Mouse (Mus musculus): ENCODE data around the gene Cttn. TPM values are rescaled to one million over a fixed set of nuclear protein-coding genes. Genes with fewer than 3 reads are reported as not detected.

The Cttn gene
- polyA plus RNA-seq, 1 experiment from 2014 or later: 194 TPM

GRCm38 (mm10) chr7:144444788-144445187 lies 26.0 kb downstream of the Cttn start:
- Histone ChIP-seq H3K4me1 (replicated peaks) (no peaks in the 10 kb centered on the region), H3K4me2 (replicated peaks) (no peak overlapping the region), H3K27ac (no peak overlapping the region), H3K9ac (replicated peaks) (no peak overlapping the region), H3K9me3 (no peaks in the 10 kb centered on the region), H3K36me3 (peaks cover 98% of the 10 kb centered on the region), H3K4me3 (replicated peaks) (no peak overlapping the region), H3K27me3 (no peaks in the 10 kb centered on the region)
- ATAC-seq: no peak
- WGBS: 96% methylated on average over 7 of the region's 7 CpGs

GRCm38 (mm10) chr7:144441976-144442375 lies 28.8 kb downstream of the Cttn start:
- WGBS: 97% methylated on average over 4 of the region's 4 CpGs
- H3K27me3 ChIP-seq: no peaks in the 10 kb centered on the region
- no peak overlapping the region for H3K4me2 ChIP-seq (replicated peaks)
- no peak overlapping the region for H3K9ac ChIP-seq (replicated peaks)
- no peak overlapping the region for H3K4me3 ChIP-seq (replicated peaks)
- peaks cover 98% of the 10 kb centered on the region for H3K36me3 ChIP-seq
- H3K4me1 ChIP-seq (replicated peaks): no peaks in the 10 kb centered on the region
- H3K27ac ChIP-seq: no peak overlapping the region
- no peak for ATAC-seq
- no peaks in the 10 kb centered on the region for H3K9me3 ChIP-seq

- WGBS: 94% methylated on average over 11 of the region's 11 CpGs
- H3K4me1 ChIP-seq (replicated peaks): no peaks in the 10 kb centered on the region
Measured at GRCm38 (mm10) chr7:144441466-144441865, 29.3 kb downstream of the Cttn start.

GRCm38 (mm10) chr7:144438811-144439210 lies 32.0 kb downstream of the Cttn start:
- WGBS: 98% methylated on average over 7 of the region's 7 CpGs
- Histone ChIP-seq H3K4me2 (replicated peaks) (no peak overlapping the region), H3K9ac (replicated peaks) (no peak overlapping the region), H3K27ac (no peak overlapping the region), H3K36me3 (peaks cover 84% of the 10 kb centered on the region), H3K27me3 (no peaks in the 10 kb centered on the region), H3K4me3 (replicated peaks) (no peak overlapping the region), H3K9me3 (no peaks in the 10 kb centered on the region), H3K4me1 (replicated peaks) (no peaks in the 10 kb centered on the region)
- no peak for ATAC-seq

More at GRCm38 (mm10) chr7:144441466-144441865, 29.3 kb downstream of the Cttn start:
- no peak overlapping the region for H3K9ac ChIP-seq (replicated peaks)
- peaks cover 98% of the 10 kb centered on the region for H3K36me3 ChIP-seq
- no peaks in the 10 kb centered on the region for H3K27me3 ChIP-seq
- H3K4me3 ChIP-seq (replicated peaks): no peak overlapping the region
- no peak overlapping the region for H3K4me2 ChIP-seq (replicated peaks)
- H3K9me3 ChIP-seq: no peaks in the 10 kb centered on the region
- no peak overlapping the region for H3K27ac ChIP-seq
- ATAC-seq: no peak

DNA sequence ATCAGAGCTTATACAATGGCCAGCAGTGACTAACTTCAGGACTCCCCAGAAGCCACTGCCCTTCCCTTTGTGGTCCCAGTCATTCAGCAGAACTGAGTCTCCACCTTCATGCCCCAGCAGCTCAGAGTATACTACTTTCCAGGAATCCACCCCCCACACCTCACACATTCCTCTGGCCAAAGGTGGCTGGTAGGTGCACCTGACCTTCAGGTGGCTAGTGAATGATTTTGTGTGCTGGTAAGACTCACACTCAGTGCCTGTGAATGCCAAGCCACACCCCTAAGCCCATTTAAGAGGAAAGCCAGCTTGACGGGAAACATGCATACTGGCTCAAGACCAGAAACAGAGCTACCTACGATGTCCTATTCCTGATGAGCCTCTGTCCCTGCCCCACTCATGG lies 37.9 kb downstream of the Cttn start:
- H3K4me1 ChIP-seq (replicated peaks): no peaks in the 10 kb centered on the region
- H3K36me3 ChIP-seq: peaks cover 31% of the 10 kb centered on the region
- H3K27me3 ChIP-seq: no peaks in the 10 kb centered on the region
- ATAC-seq: no peak
- no peak overlapping the region for H3K9ac ChIP-seq (replicated peaks)
- WGBS: 81% methylated on average over 2 of the region's 2 CpGs
- no peak overlapping the region for H3K4me3 ChIP-seq (replicated peaks)
- no peak overlapping the region for H3K4me2 ChIP-seq (replicated peaks)
- no peaks in the 10 kb centered on the region for H3K9me3 ChIP-seq
- no peak overlapping the region for H3K27ac ChIP-seq

- peaks cover 5% of the 10 kb centered on the region; the same call in 1 of the 2 replicates for H3K4me1 ChIP-seq (replicated peaks)
- H3K9ac ChIP-seq (replicated peaks): no peak overlapping the region
- H3K4me3 ChIP-seq (replicated peaks): no peak overlapping the region
- no peaks in the 10 kb centered on the region for H3K9me3 ChIP-seq
- 81% methylated on average over 3 of the region's 3 CpGs for WGBS
- H3K27ac ChIP-seq: no peak overlapping the region
- no peak overlapping the region for H3K4me2 ChIP-seq (replicated peaks)
- H3K36me3 ChIP-seq: no peaks in the 10 kb centered on the region
- H3K27me3 ChIP-seq: no peaks in the 10 kb centered on the region
- no peak for ATAC-seq
Measured at GRCm38 (mm10) chr7:144427460-144427859, 43.3 kb downstream of the Cttn start.

DNA sequence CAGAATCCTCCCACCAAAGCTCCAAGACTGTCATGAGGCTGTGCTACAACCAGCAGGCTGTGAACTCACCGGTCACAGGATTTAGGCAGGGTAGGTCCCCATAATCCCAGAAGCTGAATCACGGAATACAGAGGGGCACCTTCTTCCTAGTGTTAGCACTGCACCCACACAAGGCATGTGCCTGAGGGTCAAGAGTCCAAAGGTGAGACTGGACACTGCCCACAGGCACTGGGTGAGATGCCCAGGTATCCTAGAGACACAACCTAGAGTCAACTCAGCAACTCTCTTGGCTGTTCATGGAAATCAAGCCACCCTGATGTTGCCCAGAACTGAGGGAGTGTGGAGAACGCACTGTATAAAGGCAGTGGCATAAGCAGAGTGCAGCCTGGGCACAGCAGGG lies 44.2 kb downstream of the Cttn start:
- H3K9me3 ChIP-seq: no peaks in the 10 kb centered on the region
- peak; percentile 35 for ATAC-seq
- WGBS: 76% methylated on average over 3 of the region's 3 CpGs
- H3K4me3 ChIP-seq (replicated peaks): no peak overlapping the region
- H3K27me3 ChIP-seq: no peaks in the 10 kb centered on the region
- H3K36me3 ChIP-seq: no peaks in the 10 kb centered on the region
- peaks cover 5% of the 10 kb centered on the region; the same call in 1 of the 2 replicates for H3K4me1 ChIP-seq (replicated peaks)
- no peak overlapping the region for H3K4me2 ChIP-seq (replicated peaks)
- H3K9ac ChIP-seq (replicated peaks): no peak overlapping the region
- no peak overlapping the region for H3K27ac ChIP-seq

GRCm38 (mm10) chr7:144425953-144426352 lies 44.9 kb downstream of the Cttn start:
- Histone ChIP-seq H3K4me1 (replicated peaks) (peaks cover 5% of the 10 kb centered on the region), H3K4me3 (replicated peaks) (no peak overlapping the region), H3K36me3 (0 out of 2 replicates have a peak, but pooled peaks cover 5% of the 10 kb centered on the region), H3K9ac (replicated peaks) (no peak overlapping the region), H3K27me3 (no peaks in the 10 kb centered on the region), H3K27ac (no peak overlapping the region), H3K9me3 (no peaks in the 10 kb centered on the region), H3K4me2 (replicated peaks) (no peak overlapping the region)
- no peak for ATAC-seq
- WGBS: 6% methylated on average over 8 of the region's 8 CpGs

- Histone ChIP-seq H3K4me2 (replicated peaks) (no peak overlapping the region), H3K9ac (replicated peaks) (no peak overlapping the region), H3K27ac (no peak overlapping the region), H3K27me3 (no peaks in the 10 kb centered on the region), H3K36me3 (0 out of 2 replicates have a peak, but pooled peaks cover 7% of the 10 kb centered on the region), H3K4me1 (replicated peaks) (peaks cover 39% of the 10 kb centered on the region), H3K9me3 (no peaks in the 10 kb centered on the region), H3K4me3 (replicated peaks) (no peak overlapping the region)
- WGBS: 53% methylated on average over 6 of the region's 6 CpGs
- ATAC-seq: no peak
Measured at GRCm38 (mm10) chr7:144421478-144421877, 49.3 kb downstream of the Cttn start.

- no peak overlapping the region for H3K4me3 ChIP-seq (replicated peaks)
- 27% methylated on average over 16 of the region's 16 CpGs for WGBS
- H3K9ac ChIP-seq (replicated peaks): no peak overlapping the region
- peaks cover 39% of the 10 kb centered on the region for H3K4me1 ChIP-seq (replicated peaks)
- H3K36me3 ChIP-seq: 0 out of 2 replicates have a peak, but pooled peaks cover 7% of the 10 kb centered on the region
- H3K4me2 ChIP-seq (replicated peaks): no peak overlapping the region
- H3K27me3 ChIP-seq: no peaks in the 10 kb centered on the region
- no peaks in the 10 kb centered on the region for H3K9me3 ChIP-seq
- no peak for ATAC-seq
- no peak overlapping the region for H3K27ac ChIP-seq
Measured at GRCm38 (mm10) chr7:144420552-144420951, 50.3 kb downstream of the Cttn start.

DNA sequence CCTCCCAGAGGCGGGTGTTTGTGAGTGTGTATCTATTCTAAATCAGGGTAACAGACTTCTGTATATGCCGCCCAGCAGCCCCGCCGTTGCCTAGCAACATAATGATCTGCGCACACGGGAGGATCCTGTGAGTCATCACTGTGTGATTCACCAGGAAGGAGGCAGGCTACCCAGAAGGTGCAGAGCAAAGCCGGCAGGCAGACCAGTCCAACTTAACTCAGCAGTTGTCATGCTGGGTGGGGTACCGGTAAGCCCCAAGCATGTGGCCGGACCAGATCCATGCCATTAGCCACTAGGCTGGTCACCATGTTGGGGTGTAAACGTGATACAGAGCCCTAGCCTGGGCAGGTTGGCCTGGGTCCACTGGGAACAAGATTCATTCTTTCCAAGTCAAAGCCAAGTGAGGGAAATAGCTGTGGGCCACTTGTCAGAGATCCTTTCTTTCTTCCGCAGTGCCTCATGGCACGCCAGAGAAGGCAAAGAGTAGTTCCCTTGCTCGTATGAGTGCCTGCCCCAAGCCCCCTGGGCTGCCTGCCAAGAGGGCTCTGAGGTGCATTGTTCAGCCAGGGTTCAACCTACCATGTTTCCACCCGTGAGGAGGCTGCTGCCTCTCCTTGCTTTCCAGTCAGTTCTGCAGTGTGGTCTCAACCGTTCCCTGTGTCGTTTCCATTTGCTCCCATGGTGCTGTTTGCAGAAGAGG lies 53.0 kb downstream of the Cttn start:
- Histone ChIP-seq H3K27ac (peak overlapping the region; percentile 88), H3K4me3 (replicated peaks) (no peak overlapping the region; the same call in 1 of the 2 replicates), H3K27me3 (no peaks in the 10 kb centered on the region), H3K4me1 (replicated peaks) (peaks cover 37% of the 10 kb centered on the region), H3K4me2 (replicated peaks) (peak overlapping the region; percentile 35), H3K36me3 (peaks cover 15% of the 10 kb centered on the region; the same call in 1 of the 2 replicates), H3K9ac (replicated peaks) (peak overlapping the region; percentile 32; the same call in 1 of the 2 replicates), H3K9me3 (no peaks in the 10 kb centered on the region)
- ATAC-seq: peak; percentile 85
- WGBS: 35% methylated on average over 16 of the region's 16 CpGs

DNA sequence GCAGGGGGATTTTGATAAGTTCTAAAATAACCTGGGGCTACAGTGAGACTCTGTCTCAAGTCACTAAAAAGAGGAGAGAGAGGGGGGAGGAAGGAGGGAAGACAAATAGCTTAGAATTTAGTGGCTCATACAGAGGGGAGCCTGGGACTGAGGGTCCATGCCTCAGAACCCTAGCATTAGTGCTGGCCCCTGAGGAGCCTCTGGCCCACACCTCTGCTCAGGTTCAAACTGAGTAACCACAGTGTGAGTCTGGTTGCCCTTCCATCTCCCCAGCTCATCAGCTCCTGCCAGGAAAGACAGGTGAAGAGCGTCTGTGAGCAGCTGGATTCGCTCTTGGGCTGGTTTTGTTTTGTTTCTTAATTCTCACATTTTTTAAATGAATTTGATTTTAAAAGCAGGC lies 53.6 kb downstream of the Cttn start:
- Histone ChIP-seq H3K27me3 (no peaks in the 10 kb centered on the region), H3K4me1 (replicated peaks) (peaks cover 42% of the 10 kb centered on the region), H3K9me3 (no peaks in the 10 kb centered on the region), H3K36me3 (peaks cover 15% of the 10 kb centered on the region; the same call in 1 of the 2 replicates), H3K27ac (peak overlapping the region; percentile 88), H3K9ac (replicated peaks) (0 out of 2 replicates have a peak overlapping the region, but pooled peaks have one; percentile 28), H3K4me2 (replicated peaks) (peak overlapping the region; percentile 35), H3K4me3 (replicated peaks) (no peak overlapping the region)
- peak; percentile 57; the same call in 1 of the 2 replicates for ATAC-seq
- 58% methylated on average over 2 of the region's 2 CpGs for WGBS
